Mouse (Mus musculus) stomach, postnatal 0 days (tissue): Measurements from ENCODE around the gene Nudcd3.

Experiments used
- CTCF ChIP-seq: IDR thresholded peaks from 2 replicates; pipeline ENCODE4 v1.5.1; 2016; ENCODE audit warnings: antibody characterized with exemption, low read depth, mild to moderate bottlenecking, moderate library complexity
- EP300 ChIP-seq: optimal IDR thresholded peaks from 2 replicates; pipeline ENCODE3; 2016; ENCODE audit warnings: antibody characterized with exemption

GRCm38 (mm10) chr11:6187399-6187798 is 12.8 kb downstream of the Nudcd3 start:
- no peak for TF ChIP-seq CTCF
- TF ChIP-seq EP300 = no peak
